Mouse (Mus musculus) stomach, postnatal 0 days (tissue): ENCODE results near the gene Dlg2.

Experiments used
- CTCF ChIP-seq: IDR thresholded peaks from 2 replicates; pipeline ENCODE4 v1.5.1; 2016; ENCODE audit warnings: antibody characterized with exemption, low read depth, mild to moderate bottlenecking, moderate library complexity
- EP300 ChIP-seq: optimal IDR thresholded peaks from 2 replicates; pipeline ENCODE3; 2016; ENCODE audit warnings: antibody characterized with exemption

GRCm38 (mm10) chr7:91188211-91188610, 711.7 kb downstream of the Dlg2 start:
- TF ChIP-seq CTCF (no peak), EP300 (no peak)
